Mouse (Mus musculus): ENCODE measurements around the gene Adgrb2.

DNA sequence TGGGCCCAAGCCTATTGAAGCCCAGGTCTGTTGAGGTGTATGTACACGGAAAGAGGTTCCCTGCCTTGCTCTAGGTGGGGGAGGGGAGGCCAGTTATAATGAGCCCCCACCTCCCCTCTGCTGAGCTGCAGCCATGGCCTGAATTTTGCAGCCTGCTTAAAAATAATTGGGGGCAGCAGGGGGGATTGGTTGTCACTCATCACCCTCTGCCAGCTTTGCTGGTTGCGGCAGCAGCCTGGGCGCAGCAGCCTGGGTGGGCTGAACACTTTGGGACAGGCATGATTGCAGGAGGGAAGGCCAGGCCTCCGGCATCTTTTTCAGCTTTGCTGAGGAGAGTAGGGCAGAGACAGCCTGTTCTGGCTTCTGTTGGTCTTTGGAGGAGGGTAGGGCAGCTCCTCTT lies 5.3 kb downstream of the Adgrb2 start:
- TF ChIP-seq CTCF (IDR thresholded peaks at IDR 0.05; ENCODE audit: extremely low read depth, insufficient read length, insufficient replicate concordance, low read depth, low read length) (no peak), POLR2A (IDR thresholded peaks at IDR 0.05; ENCODE audit: low read depth, low read length) (no peak)

Measured in small intestine, adult 2 months (tissue).